Mouse (Mus musculus) liver, postnatal 0 days (tissue): ENCODE results near the gene Ppa1.

ENCODE experiments used
- CTCF ChIP-seq: sonication (generic); IDR thresholded peaks from 2 replicates; pipeline ENCODE4 v1.5.1; 2016; ENCODE audit warnings: antibody characterized with exemption, low read depth
- EP300 ChIP-seq: IDR thresholded peaks from 2 replicates; pipeline ENCODE4 v1.6.1; 2016; ENCODE audit warnings: antibody characterized with exemption, low read depth, mild to moderate bottlenecking

DNA sequence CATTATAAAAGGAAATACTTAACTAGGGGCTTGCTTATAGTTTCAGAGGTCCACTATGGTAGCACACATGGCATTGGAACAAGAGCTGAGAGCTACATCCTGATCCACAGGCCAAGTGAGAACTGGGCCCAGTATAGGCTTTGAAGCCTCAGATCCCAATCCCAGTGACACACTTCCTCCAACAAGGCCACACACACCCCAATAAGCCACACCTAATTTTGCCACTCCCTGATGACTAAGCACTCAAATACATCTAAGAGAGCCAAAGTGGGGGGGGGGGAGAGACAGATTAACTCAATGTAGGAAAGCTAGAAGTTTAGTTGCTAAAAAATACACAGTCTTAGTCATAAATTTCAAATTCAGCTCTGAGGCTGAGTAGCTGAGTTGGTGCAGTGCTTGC lies 21.5 kb downstream of the Ppa1 start:
- TF ChIP-seq CTCF (no peak), EP300 (no peak)
